Mouse (Mus musculus): ENCODE measurements around the gene Nr1h2. TPM values are rescaled to one million over a fixed set of nuclear protein-coding genes. Genes with fewer than 3 reads are reported as not detected.

The Nr1h2 gene
- polyA plus RNA-seq, 1 experiment from 2014 or later, result 56.5 TPM

DNA sequence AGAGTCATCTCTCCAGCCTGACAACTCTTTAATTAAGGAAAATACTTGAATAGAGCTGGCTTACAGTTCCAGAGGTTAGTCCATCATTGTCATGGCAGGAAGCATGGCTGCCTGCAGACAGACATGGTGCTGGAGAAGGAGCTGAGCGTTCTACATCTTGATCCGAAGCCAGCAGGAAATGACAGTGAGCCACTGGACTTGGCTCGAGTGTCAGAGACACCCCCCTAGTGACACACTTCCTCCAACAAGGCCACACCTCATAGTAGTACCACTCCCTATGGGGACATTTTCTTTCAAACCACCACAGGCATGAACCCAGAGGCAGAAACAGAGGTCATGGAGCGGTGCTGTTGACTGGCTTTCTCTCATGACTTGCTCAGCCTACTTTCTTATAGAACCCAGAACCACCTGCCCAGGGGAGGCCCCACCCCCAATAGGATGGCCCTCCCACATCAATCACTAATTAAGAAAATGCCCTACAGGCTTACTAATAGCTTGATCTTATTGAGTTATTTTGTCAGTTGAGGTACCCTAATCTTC, 30.6 kb upstream of the Nr1h2 start:
- 70% methylated on average over 4 of the region's 4 CpGs for WGBS
- Histone ChIP-seq H3K4me3 (ENCODE audit: low read depth, low read length) (no peak overlapping the region), H3K4me1 (replicated peaks; ENCODE audit: control insufficient read depth, insufficient read depth) (no peaks in the 10 kb centered on the region; the same call in 1 of the 2 replicates), H3K9me3 (ENCODE audit: control insufficient read depth, low read length) (no peaks in the 10 kb centered on the region), H3K4me2 (replicated peaks; ENCODE audit: low read depth) (no peak overlapping the region), H3K27ac (replicated peaks) (no peak overlapping the region), H3K36me3 (ENCODE audit: control insufficient read depth, insufficient read depth, low read length) (no peaks in the 10 kb centered on the region), H3K9ac (ENCODE audit: low read length) (no peak overlapping the region), H3K27me3 (ENCODE audit: control insufficient read depth, insufficient read depth, low read length) (peaks cover 11% of the 10 kb centered on the region; the same call in 1 of the 2 replicates)
- ATAC-seq (ENCODE audit: low FRiP score, low TSS enrichment) (no peak), DNase-seq (ENCODE audit: low spot score) (no peak)
- no peak for TF ChIP-seq CTCF (IDR thresholded peaks at IDR 0.05; ENCODE audit: low read depth)
- no peak for TF ChIP-seq EP300 (optimal IDR thresholded peaks at IDR 0.05)

GRCm38 (mm10) chr7:44583146-44583545, 29.4 kb upstream of the Nr1h2 start:
- TF ChIP-seq EP300 (optimal IDR thresholded peaks at IDR 0.05) (no peak), CTCF (IDR thresholded peaks at IDR 0.05; ENCODE audit: low read depth) (no peak)
- H3K9me3 ChIP-seq (ENCODE audit: control insufficient read depth, low read length), result no peaks in the 10 kb centered on the region
- DNase-seq (ENCODE audit: low spot score) (no peak), ATAC-seq (ENCODE audit: low FRiP score, low TSS enrichment) (no peak)
- no peak overlapping the region for H3K4me3 ChIP-seq (ENCODE audit: low read depth, low read length)
- no peak overlapping the region for H3K4me2 ChIP-seq (replicated peaks; ENCODE audit: low read depth)
- no peaks in the 10 kb centered on the region for H3K36me3 ChIP-seq (ENCODE audit: control insufficient read depth, insufficient read depth, low read length)
- 77% methylated on average over 1 of the region's 1 CpGs for WGBS
- no peak overlapping the region for H3K9ac ChIP-seq (ENCODE audit: low read length)
- no peaks in the 10 kb centered on the region for H3K4me1 ChIP-seq (replicated peaks; ENCODE audit: control insufficient read depth, insufficient read depth)
- no peak overlapping the region for H3K27ac ChIP-seq (replicated peaks)
- peaks cover 11% of the 10 kb centered on the region; the same call in 1 of the 2 replicates for H3K27me3 ChIP-seq (ENCODE audit: control insufficient read depth, insufficient read depth, low read length)

GRCm38 (mm10) chr7:44582709-44583108, 29.0 kb upstream of the Nr1h2 start:
- 63% methylated on average over 5 of the region's 5 CpGs for WGBS
- no peaks in the 10 kb centered on the region for H3K36me3 ChIP-seq (ENCODE audit: control insufficient read depth, insufficient read depth, low read length)
- H3K4me1 ChIP-seq (replicated peaks; ENCODE audit: control insufficient read depth, insufficient read depth), result no peaks in the 10 kb centered on the region
- 0 out of 2 replicates have a peak, but pooled peaks cover 7% of the 10 kb centered on the region for H3K27me3 ChIP-seq (ENCODE audit: control insufficient read depth, insufficient read depth, low read length)
- DNase-seq (ENCODE audit: low spot score) (no peak), ATAC-seq (ENCODE audit: low FRiP score, low TSS enrichment) (no peak)
- H3K27ac ChIP-seq (replicated peaks), result no peak overlapping the region
- no peak overlapping the region for H3K4me2 ChIP-seq (replicated peaks; ENCODE audit: low read depth)
- H3K4me3 ChIP-seq (ENCODE audit: low read depth, low read length), result no peak overlapping the region
- H3K9ac ChIP-seq (ENCODE audit: low read length), result no peak overlapping the region
- H3K9me3 ChIP-seq (ENCODE audit: control insufficient read depth, low read length), result no peaks in the 10 kb centered on the region
- no peak for TF ChIP-seq EP300 (optimal IDR thresholded peaks at IDR 0.05)
- no peak for TF ChIP-seq CTCF (IDR thresholded peaks at IDR 0.05; ENCODE audit: low read depth)

- Histone ChIP-seq H3K4me3 (ENCODE audit: low read depth, low read length) (no peak overlapping the region), H3K9ac (ENCODE audit: low read length) (no peak overlapping the region), H3K27ac (replicated peaks) (no peak overlapping the region), H3K9me3 (ENCODE audit: control insufficient read depth, low read length) (no peaks in the 10 kb centered on the region), H3K36me3 (ENCODE audit: control insufficient read depth, insufficient read depth, low read length) (no peaks in the 10 kb centered on the region), H3K4me1 (replicated peaks; ENCODE audit: control insufficient read depth, insufficient read depth) (no peaks in the 10 kb centered on the region), H3K27me3 (ENCODE audit: control insufficient read depth, insufficient read depth, low read length) (no peaks in the 10 kb centered on the region), H3K4me2 (replicated peaks; ENCODE audit: low read depth) (no peak overlapping the region)
- WGBS, result 69% methylated on average over 6 of the region's 6 CpGs
- TF ChIP-seq CTCF (IDR thresholded peaks at IDR 0.05; ENCODE audit: low read depth), result no peak
- no peak for TF ChIP-seq EP300 (optimal IDR thresholded peaks at IDR 0.05)
- DNase-seq (ENCODE audit: low spot score) (no peak), ATAC-seq (ENCODE audit: low FRiP score, low TSS enrichment) (no peak)
These were observed 27.9 kb upstream of the Nr1h2 start for GRCm38 (mm10) chr7:44581637-44582036.

DNA sequence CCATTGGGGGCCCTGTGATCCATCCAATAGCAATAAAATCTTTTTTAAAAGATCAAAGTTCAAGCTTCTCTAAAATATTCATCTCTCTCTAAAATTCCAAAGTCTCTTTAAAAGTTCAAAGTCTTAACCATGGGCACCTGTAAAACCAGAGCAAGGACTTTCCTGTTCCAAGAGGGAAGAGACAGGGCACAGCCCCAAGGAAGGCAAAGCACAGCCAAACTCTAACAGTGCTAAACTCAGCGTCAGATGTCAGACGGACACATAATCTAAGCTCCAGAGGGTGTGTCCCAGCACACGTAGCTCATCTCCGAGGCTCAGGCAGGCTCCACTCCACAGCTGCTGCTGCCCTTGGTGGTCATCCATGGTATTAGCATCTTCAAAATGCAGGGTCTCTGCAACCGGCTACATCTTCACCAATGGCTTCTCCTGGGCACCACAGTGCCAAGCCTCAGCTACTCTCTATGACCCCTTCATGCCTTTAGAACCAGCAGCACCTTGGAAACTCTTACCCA, 22.6 kb upstream of the Nr1h2 start:
- ATAC-seq (ENCODE audit: low FRiP score, low TSS enrichment) (no peak), DNase-seq (ENCODE audit: low spot score) (no peak)
- Histone ChIP-seq H3K36me3 (ENCODE audit: control insufficient read depth, insufficient read depth, low read length) (no peaks in the 10 kb centered on the region), H3K9ac (ENCODE audit: low read length) (no peak overlapping the region), H3K27ac (replicated peaks) (no peak overlapping the region), H3K4me3 (ENCODE audit: low read depth, low read length) (no peak overlapping the region), H3K9me3 (ENCODE audit: control insufficient read depth, low read length) (no peaks in the 10 kb centered on the region), H3K4me1 (replicated peaks; ENCODE audit: control insufficient read depth, insufficient read depth) (no peaks in the 10 kb centered on the region), H3K4me2 (replicated peaks; ENCODE audit: low read depth) (no peak overlapping the region), H3K27me3 (ENCODE audit: control insufficient read depth, insufficient read depth, low read length) (no peaks in the 10 kb centered on the region)
- 43% methylated on average over 5 of the region's 5 CpGs for WGBS
- TF ChIP-seq EP300 (optimal IDR thresholded peaks at IDR 0.05) (no peak), CTCF (IDR thresholded peaks at IDR 0.05; ENCODE audit: low read depth) (no peak)

- WGBS, result 79% methylated on average over 5 of the region's 5 CpGs
- H3K27ac ChIP-seq (replicated peaks), result no peak overlapping the region
These were observed 19.3 kb upstream of the Nr1h2 start for GRCm38 (mm10) chr7:44572956-44573484.

More at GRCm38 (mm10) chr7:44572956-44573484, 19.3 kb upstream of the Nr1h2 start:
- no peaks in the 10 kb centered on the region for H3K9me3 ChIP-seq (ENCODE audit: control insufficient read depth, low read length)
- H3K4me1 ChIP-seq (replicated peaks; ENCODE audit: control insufficient read depth, insufficient read depth), result no peaks in the 10 kb centered on the region
- H3K4me3 ChIP-seq (ENCODE audit: low read depth, low read length), result no peak overlapping the region
- no peak overlapping the region for H3K9ac ChIP-seq (ENCODE audit: low read length)
- ATAC-seq (ENCODE audit: low FRiP score, low TSS enrichment) (no peak), DNase-seq (ENCODE audit: low spot score) (no peak)
- no peaks in the 10 kb centered on the region for H3K36me3 ChIP-seq (ENCODE audit: control insufficient read depth, insufficient read depth, low read length)
- H3K27me3 ChIP-seq (ENCODE audit: control insufficient read depth, insufficient read depth, low read length), result no peaks in the 10 kb centered on the region
- TF ChIP-seq EP300 (optimal IDR thresholded peaks at IDR 0.05) (no peak), CTCF (IDR thresholded peaks at IDR 0.05; ENCODE audit: low read depth) (no peak)
- H3K4me2 ChIP-seq (replicated peaks; ENCODE audit: low read depth), result no peak overlapping the region
